Mouse (Mus musculus) liver (tissue): ENCODE data around the gene Tnfrsf25.

Source experiments
- DNase-seq: peaks from one replicate; pipeline ENCODE4 v3.0.0-alpha.2; 2020; ENCODE audit warnings: mixed read lengths

Gene Tnfrsf25

GRCm38 (mm10) chr4:152094233-152094632 is 21.5 kb upstream of the Tnfrsf25 start:
- DNase-seq: no peak

DNA sequence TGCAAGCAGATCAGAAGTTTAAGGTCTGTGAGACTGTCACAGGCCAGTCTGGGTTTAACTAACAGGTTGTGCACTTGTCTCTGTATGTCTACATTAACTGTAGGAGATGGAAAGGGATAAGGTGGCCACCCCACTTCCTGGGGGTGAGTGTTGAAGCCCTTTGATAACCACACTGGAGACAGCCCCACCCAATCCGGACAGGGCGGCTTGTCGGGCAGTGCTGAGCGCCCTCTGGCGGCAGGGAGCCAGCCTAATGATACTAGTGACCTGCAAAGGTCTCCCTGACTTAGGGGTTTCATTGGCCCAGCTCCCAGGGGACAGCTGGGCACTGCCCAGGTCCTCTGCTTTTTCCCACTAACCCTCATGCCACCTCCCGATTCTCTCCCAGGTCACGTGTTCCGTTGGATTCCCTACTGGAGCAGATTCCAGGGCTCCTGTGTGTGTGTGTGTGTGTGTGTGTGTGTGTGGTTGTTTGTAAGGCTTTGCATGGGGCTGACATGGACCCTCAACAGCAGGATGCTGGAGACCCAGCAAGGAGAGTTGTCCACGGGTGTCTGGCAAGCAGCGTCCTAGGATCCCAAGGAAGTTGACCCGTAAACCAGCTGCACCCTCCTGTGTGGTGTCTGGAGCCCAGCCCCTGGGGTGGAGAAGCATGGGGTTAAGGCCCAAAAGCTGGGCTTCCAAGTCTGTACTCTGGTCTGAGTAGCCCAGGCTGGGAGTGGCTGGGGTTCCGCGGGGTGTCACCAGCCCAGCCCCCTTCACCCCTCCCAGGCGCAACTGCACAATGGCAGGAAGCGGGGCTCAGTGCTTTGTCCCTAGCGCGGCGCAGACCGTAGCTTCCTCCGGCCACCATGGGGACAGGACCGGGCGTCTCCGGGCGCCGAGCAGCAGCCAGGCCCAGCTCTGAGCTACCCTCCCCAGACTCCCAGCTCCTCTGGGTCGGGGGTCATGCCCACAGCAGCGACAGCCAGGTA is 19.5 kb upstream of the Tnfrsf25 start:
- DNase-seq: peak; percentile 95

GRCm38 (mm10) chr4:152096927-152097326 is 18.8 kb upstream of the Tnfrsf25 start:
- DNase-seq: no peak

- no peak for DNase-seq
These were observed 17.6 kb upstream of the Tnfrsf25 start for GRCm38 (mm10) chr4:152097911-152098799.

DNA sequence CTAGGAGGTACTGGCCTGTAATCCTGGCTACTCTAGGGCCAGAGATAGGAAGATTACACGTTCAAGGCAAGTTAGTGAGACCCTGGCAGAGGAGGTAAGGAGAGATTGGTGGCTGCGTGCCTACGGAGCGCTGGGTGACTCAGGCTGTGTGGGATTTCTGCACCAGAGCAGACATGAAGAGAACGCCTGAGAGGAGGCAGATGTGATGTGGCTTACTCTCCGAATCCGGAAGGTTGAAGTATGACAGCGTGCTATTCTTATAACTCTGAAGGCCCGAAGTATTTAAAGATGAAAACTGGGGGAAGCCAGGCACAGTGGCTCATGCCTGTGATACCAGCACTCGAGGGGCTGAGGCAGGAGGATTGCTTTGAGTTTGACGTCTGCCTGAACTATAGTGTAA is 15.2 kb upstream of the Tnfrsf25 start:
- DNase-seq: no peak

DNA sequence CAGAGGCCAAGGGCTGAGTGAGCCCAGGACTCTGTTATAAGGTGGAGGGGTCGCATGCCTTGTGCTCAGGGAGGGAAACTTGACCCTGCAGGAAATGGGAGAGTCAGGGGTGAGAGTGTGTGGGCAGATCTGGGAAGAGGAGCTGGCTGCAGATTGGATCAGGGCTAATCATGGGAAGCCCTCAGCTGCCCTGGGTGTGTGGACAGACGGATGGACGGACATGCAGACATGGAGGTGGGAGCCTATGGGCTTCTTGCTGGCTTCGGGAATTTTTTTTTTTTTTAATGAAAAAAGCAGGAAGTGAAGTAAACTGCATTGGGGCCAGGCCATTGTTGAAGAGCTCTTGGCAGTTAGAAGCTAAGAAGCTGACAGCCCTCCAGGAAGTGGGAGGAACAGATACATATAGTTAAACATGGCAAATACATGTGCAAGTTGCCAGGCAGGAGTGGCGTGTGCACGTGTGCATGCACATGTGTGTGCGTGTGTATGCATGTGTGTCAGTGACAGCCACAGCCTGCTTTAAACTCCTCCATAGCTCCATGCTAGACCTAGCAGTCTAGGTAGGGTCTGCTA is 14.6 kb upstream of the Tnfrsf25 start:
- no peak for DNase-seq

DNA sequence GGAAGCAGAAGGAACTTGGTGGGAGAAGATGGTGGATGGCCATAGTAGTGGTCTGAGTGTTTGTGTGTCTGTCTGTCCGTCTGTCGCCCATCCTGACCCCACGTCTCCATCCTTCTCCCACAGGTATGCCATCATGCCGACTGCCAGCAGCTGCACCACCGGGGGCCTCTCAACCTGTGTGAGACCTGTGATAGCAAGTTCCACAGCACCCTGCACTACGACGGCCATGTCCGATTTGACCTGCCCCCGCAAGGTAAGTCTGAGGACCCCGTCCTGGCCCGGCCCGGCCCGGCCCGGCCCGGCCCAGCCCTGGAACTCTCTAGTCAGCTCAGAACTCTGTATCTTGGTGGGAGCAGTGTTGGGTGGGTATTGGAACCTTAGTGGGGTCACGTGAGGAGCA is 13.8 kb upstream of the Tnfrsf25 start:
- no peak for DNase-seq

- peak; percentile 84 for DNase-seq
These were observed 12.7 kb upstream of the Tnfrsf25 start for GRCm38 (mm10) chr4:152103025-152103424.

DNA sequence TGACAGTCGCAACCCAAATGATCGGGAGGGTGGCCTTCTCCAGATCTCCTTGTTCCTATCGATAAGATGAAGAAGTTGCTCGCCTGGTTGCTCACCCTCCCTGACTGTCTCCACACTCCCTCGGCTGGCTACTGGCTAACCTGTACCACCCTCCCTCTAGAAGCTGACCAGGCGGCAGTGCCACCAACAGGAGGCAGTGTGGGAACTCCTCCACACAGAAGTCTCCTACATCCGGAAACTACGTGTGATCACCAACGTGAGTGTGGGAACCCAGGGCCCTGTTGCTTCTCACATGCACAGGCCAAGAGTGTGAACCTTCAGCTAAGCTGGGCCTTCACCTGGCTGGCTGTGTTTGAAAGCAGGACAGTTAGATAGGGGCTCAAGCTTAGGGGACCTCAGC is 9.0 kb upstream of the Tnfrsf25 start:
- peak; percentile 41 for DNase-seq

- DNase-seq: peak; percentile 89
These were observed 8.2 kb upstream of the Tnfrsf25 start for GRCm38 (mm10) chr4:152107493-152107892.

DNA sequence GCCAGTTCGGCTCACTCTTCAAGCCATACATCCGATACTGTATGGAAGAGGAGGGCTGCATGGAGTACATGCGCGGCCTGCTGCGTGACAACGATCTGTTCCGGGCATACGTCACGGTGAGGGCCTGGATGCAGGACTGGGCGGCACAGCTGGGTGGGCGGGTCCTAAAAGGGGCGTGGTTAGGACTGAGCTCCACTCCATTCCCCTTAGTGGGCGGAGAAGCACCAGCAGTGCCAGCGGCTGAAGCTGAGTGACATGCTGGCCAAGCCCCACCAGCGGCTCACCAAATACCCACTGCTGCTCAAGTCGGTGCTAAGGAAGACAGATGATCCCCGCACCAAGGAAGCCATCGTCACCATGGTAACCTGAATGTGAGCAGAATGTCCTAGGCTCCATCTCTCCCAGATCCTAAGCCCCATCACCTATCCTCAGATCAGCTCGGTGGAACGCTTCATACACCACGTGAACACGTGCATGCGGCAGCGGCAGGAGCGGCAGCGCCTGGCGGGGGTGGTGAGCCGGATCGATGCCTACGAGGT is 7.7 kb upstream of the Tnfrsf25 start:
- DNase-seq: peak; percentile 96

- no peak for DNase-seq
These were observed 7.1 kb upstream of the Tnfrsf25 start for GRCm38 (mm10) chr4:152108673-152109072.

DNA sequence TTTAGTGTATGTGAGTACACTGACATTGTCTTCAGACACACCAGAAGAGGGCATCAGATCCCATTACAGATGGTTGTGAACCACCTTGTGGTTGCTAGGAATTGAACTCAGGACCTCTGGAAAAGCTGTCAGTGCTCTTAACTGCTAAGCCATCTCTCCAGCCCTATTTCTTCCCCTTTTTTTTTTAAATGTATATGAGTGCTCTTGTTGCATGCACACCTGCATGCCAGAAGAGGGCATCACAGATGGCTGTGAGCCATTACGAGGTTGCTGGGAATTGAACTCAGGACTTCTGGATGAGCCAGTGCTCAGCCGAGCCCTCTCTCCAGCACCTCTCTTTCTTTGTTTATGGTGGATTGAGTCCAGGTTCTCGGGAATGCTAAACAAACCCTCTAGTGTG is 6.2 kb upstream of the Tnfrsf25 start:
- DNase-seq: no peak

- DNase-seq: peak; percentile 77
These were observed 5.0 kb upstream of the Tnfrsf25 start for GRCm38 (mm10) chr4:152110689-152111088.

GRCm38 (mm10) chr4:152112329-152112728 is 3.4 kb upstream of the Tnfrsf25 start:
- DNase-seq: no peak

GRCm38 (mm10) chr4:152114080-152114479 is 1.7 kb upstream of the Tnfrsf25 start:
- DNase-seq: no peak

GRCm38 (mm10) chr4:152117538-152117937 is 1.8 kb downstream of the Tnfrsf25 start:
- DNase-seq: no peak

DNA sequence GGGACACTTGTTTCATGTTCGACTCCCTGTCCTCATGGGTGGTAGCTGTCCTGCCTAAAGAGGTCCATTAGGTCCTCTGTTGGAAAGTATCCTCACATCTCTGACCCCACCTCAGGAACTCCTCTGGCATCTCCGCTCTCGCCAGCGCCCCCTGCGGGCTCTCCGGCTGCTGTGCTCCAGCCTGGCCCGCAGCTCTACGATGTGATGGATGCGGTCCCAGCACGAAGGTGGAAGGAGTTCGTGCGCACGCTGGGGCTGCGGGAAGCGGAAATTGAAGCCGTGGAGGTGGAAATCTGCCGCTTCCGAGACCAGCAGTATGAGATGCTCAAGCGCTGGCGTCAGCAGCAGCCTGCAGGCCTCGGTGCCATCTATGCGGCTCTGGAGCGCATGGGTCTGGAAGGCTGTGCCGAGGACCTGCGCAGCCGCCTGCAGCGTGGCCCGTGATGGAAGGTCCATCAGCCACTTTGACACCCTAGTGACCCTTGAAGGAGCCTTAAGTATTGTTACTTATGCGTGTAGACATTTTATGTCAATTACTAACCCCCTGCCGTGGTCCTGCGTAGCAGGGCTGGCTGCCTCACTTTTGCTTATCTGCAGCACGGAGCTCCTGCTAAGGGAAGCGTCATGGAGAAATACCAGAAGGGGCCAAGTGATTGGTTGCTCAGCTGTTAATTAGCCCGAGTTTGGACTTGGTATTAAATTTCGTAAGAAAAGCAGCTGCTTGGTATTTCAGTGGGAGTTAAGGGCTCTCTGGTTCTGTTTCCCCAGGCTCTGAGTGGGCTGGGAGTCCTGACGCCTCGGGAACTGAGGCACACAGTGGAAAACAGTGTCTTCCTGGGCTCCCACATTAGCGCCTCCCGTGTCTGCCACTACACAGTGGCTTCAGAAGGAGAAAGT is 3.9 kb downstream of the Tnfrsf25 start:
- DNase-seq: peak; percentile 65

- no peak for DNase-seq
These were observed 4.8 kb downstream of the Tnfrsf25 start for GRCm38 (mm10) chr4:152120311-152121182.

GRCm38 (mm10) chr4:152121183-152121505 is 5.4 kb downstream of the Tnfrsf25 start:
- DNase-seq: no peak
